Mouse (Mus musculus) cerebellum, adult 18-20 months (tissue): ENCODE measurements around the gene Rbms1.
A peak's percentile ranks its signal among the peaks of the same experiment; 100 is the strongest.

Source experiments
- DNase-seq, 2 experiments: peaks; one replicate each; pipeline ENCODE4 v3.0.0; 2021

Gene Rbms1

GRCm38 (mm10) chr2:60748585-60748984 is 214.4 kb downstream of the Rbms1 start:
- no peak for DNase-seq

DNA sequence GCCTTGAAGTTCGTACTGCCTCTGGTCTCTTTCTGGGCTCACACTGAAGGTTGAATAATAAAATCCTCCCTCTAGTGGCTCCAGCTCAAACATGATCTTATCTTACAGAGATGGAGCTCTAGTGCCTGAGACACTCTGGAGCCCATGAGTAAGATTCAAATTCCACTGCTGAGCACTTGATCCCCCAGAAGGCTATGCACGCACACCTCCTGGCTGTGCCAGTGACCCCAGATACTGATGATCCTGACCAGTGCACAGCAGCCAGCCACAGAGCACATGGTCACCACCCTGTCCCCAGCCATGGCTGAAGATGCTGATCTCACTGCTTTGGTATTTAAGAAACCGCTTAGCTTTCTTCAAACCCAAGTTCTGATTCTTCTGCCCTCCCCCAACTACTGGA is 215.4 kb downstream of the Rbms1 start:
- no peak for DNase-seq

DNA sequence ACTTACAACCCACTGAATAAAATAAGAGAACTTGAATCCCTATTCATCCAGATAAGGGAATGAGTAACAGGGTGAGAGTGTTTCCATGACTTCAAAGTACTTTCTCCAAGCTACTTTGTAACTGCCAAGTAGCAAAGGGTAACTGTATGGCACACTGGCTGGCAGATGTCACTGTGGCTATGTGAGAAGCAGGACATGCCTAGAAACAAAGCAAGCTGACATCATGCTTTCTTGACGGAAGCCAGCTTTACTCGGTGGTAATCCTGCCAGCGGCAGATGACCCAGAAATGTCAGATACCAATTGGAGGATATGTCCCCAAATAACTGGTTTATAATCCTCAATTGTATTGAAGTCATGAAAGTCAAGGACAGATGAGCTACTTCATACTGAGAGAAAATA is 218.3 kb downstream of the Rbms1 start:
- DNase-seq, result no peak

DNA sequence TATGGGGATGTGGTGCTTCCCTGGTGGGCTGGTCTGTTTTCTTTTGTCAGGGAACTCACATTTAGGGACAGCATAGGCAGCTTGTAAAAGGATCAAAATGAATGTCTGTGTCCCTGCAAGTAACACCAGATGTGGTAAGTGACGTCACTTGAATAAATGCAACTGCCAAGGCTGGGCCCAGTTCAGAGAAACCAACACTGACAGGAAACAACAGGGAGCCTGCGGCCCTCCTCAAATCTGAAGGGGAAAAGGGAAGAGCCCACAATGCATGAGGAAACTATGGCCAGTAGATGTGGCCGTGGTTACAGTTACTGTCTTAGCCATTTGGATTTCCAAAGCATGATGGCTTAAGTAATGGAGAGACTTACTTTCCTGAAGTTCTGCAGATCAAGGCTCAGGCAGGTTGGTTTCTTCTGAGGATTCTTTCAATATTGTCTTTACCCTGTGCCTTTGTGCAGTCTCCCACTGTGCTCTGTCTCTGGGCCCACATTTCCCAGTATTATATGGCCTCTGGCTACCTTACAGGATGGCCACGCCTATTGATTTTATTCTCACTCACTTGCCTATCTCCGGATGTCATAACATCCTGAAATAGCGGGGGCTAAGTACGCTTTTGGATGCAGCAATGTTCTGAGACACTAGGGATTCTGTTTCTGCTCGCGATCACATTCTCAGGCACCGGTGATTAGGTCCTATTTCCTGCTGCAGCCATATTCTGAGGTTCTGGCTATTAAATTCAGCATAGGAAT is 223.4 kb downstream of the Rbms1 start:
- no peak for DNase-seq

GRCm38 (mm10) chr2:60730929-60731328 is 232.1 kb downstream of the Rbms1 start:
- no peak for DNase-seq

DNA sequence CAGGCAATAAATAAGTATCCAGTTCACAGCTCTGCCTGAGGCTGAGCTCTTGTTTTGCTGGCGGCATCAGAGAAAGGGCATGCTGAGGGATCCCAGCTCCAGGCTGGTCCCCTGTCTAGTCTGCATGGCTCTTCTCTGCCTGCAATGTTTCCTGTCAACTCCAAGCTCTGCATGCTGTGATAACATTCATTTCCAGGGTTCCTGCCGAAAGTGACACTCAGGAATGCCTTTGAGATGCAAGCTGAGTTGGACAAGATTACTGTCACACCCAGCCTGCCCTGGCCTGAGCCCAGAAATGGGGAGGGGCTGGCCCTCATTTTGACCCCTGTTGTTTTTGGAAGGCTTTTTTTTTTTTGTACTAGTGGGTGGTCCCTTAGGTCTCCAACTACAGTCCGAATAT is 233.0 kb downstream of the Rbms1 start:
- DNase-seq, result no peak

- DNase-seq, result no peak
Measured at GRCm38 (mm10) chr2:60728902-60729585, 233.9 kb downstream of the Rbms1 start.

GRCm38 (mm10) chr2:60724660-60725059 is 238.3 kb downstream of the Rbms1 start:
- no peak for DNase-seq

GRCm38 (mm10) chr2:60722967-60723366 is 240.0 kb downstream of the Rbms1 start:
- DNase-seq, result no peak

- no peak for DNase-seq
Measured at GRCm38 (mm10) chr2:60722514-60722913, 240.5 kb downstream of the Rbms1 start, which contains the start of gene Itgb6. Gene Itgb6 (minus strand): TSS chr2:60722643.

DNA sequence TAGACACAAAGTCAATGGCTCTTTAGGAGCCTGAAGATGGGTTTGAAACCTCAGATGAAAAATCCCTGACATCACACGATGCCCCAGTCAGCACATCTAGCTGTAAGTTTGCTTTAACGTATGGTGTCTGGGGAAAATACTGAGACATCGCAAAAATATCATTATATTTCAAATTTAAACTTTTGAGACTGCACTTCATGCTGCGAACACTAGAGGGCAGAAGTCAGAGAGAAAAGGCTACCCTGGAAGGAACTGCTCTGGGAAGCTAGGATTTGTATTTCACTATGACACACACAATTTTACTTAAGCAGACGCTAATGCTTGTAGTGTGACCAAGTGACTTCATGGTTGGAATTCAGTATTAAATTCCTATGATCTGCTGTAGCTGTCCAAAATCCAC is 242.1 kb downstream of the Rbms1 start:
- peak in 1 of 2 experiments; percentile 18 for DNase-seq

DNA sequence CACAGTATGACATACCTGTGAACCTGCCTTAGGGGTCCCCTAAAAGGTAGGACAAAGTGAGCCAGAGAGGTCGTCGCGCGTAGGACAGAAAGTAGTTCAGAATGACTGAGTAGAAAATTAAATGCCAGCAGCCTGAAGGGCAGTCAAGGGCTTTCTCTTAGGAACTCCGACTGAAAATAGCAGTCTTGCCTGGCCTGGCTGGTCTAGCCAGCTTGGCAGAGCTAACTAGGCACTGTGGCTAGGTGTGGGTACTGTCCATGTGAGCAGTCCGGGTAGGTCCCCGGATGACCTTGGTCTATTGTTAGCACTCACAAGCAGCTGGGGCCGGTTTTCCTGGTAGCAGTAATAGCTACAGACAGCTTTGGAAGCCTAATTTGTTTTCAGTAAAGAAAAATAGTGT is 242.8 kb downstream of the Rbms1 start:
- peak in 1 of 2 experiments; percentile 13 for DNase-seq

DNA sequence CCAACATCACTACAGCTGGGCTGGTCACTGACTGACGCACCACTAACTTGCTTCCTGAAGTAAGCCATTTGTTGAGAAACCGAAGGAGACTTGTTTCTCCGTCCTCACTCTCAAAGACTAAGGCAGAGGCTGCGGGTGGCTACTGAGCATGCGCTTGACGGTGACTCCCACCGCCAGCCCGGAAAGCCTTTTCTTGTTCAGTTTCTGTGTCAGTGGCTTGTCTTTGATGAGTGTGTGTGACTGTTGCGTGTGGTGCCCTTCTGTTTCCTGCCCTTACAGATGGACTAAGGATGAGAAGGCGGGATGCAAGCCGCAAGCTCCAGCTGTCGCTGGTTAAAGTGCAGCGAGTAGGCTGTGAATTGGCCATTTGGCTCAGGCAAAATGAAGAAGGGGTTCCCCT is 245.6 kb downstream of the Rbms1 start:
- no peak for DNase-seq

DNA sequence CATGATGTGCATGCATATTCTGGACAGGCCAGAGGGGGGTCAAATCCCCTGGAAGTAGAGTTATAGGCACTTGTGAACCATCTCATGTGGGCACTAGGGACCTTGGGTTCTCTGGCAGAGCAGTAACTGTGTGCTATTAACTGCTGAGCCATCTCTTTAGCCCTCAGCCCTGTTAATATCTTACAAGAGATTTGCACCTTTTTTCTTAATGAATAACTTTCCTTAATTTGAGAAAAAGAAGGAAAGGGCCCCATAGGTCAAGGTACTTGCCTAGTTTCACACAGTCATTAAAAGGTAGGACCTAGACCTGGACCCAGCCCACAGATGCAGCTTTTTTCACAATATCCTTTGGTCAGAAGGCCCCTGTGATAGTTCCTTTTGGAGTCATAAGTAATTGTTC is 246.4 kb downstream of the Rbms1 start:
- no peak for DNase-seq

GRCm38 (mm10) chr2:60715771-60716170 is 247.2 kb downstream of the Rbms1 start:
- no peak for DNase-seq

GRCm38 (mm10) chr2:60714971-60715502 is 248.0 kb downstream of the Rbms1 start:
- DNase-seq, result no peak

GRCm38 (mm10) chr2:60714475-60714874 is 248.5 kb downstream of the Rbms1 start:
- DNase-seq, result no peak

DNA sequence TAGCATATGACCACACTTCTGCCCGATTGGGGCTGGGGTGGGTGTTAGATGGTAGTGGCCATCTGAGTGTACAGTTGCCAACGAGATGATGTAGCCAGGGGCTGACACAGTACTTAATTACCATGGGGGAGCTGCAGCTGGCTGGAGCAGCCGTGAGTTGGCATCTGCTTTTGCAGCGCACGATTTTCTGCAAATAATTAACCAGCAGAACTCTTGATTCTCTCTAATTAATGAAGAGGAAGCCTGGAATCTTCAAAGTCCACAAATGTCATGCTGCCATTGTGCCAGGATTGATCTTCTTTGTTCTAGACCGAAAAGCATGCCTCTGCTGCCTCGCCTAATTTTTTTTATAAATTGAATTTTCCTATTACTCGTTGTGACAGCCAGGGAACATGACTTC is 249.1 kb downstream of the Rbms1 start:
- no peak for DNase-seq

- DNase-seq, result no peak
Measured at GRCm38 (mm10) chr2:60712891-60713290, 250.1 kb downstream of the Rbms1 start.

DNA sequence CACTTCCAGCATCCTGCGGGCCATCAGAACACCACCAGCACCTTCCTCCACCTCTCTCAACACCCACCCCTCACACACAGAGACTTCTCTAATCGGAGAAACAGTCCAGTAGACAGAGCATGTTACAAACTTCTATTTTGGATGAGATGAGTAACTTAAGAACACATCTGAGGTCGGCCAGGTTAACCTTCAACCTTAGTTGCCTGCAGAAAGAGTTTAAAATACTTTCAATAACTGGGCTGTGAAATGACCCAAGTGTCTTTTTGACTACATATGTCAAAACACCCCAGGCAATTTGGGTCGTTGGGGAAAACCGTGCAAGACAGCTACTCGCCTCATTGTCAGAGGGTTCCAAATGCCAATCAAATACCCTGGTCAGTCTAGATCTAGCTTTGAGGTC is 250.5 kb downstream of the Rbms1 start:
- DNase-seq, result no peak

DNA sequence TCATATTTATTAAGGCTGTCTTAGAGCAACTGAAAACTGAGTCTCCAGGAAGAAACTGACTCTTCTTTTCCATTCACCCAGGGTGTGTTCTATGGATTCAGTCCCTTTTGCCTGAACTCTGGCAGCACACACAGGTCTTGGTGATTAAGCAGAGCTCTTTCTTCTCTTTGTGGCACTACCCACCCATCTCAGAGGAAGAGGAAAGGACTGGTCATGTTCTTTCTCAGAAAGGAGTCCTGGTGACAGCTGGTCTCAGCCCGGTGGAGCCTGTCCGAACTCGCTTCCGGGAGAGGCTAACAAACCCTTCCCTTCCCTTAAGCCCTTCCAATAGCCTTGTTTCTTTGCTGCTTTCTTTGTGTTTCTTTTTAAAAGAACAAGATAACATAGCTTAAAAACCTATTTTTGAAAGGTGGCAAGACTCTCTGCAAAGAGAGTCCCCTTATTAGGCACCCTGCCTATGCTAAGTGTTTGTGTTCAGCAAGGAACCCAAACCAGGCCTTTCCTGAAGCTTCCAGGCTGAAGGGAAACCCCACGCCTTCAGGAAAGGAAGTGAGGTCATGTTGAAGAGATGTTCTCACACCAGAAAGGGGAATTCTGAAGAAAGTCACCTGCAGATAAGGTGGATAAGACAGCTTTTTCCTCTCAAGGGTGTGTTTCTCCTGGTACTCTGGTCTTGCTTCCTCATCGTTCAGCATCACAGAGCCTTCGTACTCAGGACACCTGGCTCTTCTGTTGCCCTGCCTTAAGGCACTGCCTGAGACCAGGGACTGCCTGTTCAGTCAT is 251.7 kb downstream of the Rbms1 start:
- DNase-seq, result no peak

- DNase-seq, result no peak
Measured at GRCm38 (mm10) chr2:60710317-60710716, 252.7 kb downstream of the Rbms1 start.

GRCm38 (mm10) chr2:60708671-60709070 is 254.3 kb downstream of the Rbms1 start:
- DNase-seq, result no peak
